Mouse (Mus musculus): ENCODE measurements around the gene Dlx6.

Gene Dlx6

GRCm38 (mm10) chr6:6877346-6877910 is 14.3 kb downstream of the Dlx6 start:
- no peak for DNase-seq (ENCODE audit: low spot score in 2 of 2)

- DNase-seq (ENCODE audit: low spot score in 2 of 2): no peak
Observed at GRCm38 (mm10) chr6:6877981-6878840, 15.1 kb downstream of the Dlx6 start.

GRCm38 (mm10) chr6:6878841-6879291 is 15.7 kb downstream of the Dlx6 start:
- DNase-seq (ENCODE audit: low spot score in 2 of 2): no peak

- DNase-seq (ENCODE audit: low spot score in 2 of 2): no peak
Observed at GRCm38 (mm10) chr6:6879371-6880325, 16.5 kb downstream of the Dlx6 start.

GRCm38 (mm10) chr6:6880361-6881114 is 17.4 kb downstream of the Dlx6 start:
- DNase-seq (ENCODE audit: low spot score in 2 of 2): no peak

- DNase-seq (ENCODE audit: low spot score in 2 of 2): no peak
Observed at GRCm38 (mm10) chr6:6881115-6881637, 18.0 kb downstream of the Dlx6 start.

GRCm38 (mm10) chr6:6881638-6882190 is 18.6 kb downstream of the Dlx6 start, which contains the start of gene Dlx5:
TSS of gene Dlx5 (minus strand) at chr6:6882085.
- peak in 1 of 2 experiments; percentile 64 for DNase-seq (ENCODE audit: low spot score in 2 of 2)

- DNase-seq (ENCODE audit: low spot score in 2 of 2): no peak
Observed at GRCm38 (mm10) chr6:6882266-6882797, 19.2 kb downstream of the Dlx6 start.

GRCm38 (mm10) chr6:6884897-6885296 is 21.8 kb downstream of the Dlx6 start:
- DNase-seq (ENCODE audit: low spot score in 2 of 2): no peak

- no peak for DNase-seq (ENCODE audit: low spot score in 2 of 2)
Observed at GRCm38 (mm10) chr6:6886225-6886624, 23.1 kb downstream of the Dlx6 start.

GRCm38 (mm10) chr6:6890047-6890446 is 26.9 kb downstream of the Dlx6 start:
- no peak for DNase-seq (ENCODE audit: low spot score in 2 of 2)

GRCm38 (mm10) chr6:6909586-6909985 is 46.5 kb downstream of the Dlx6 start:
- DNase-seq (ENCODE audit: low spot score in 2 of 2): no peak

GRCm38 (mm10) chr6:6914304-6914703 is 51.2 kb downstream of the Dlx6 start:
- no peak for DNase-seq (ENCODE audit: low spot score in 2 of 2)

- DNase-seq (ENCODE audit: low spot score in 2 of 2): peak in 1 of 2 experiments; percentile 43
Observed at GRCm38 (mm10) chr6:6914849-6915525, 51.9 kb downstream of the Dlx6 start.

GRCm38 (mm10) chr6:6915526-6915915 is 52.4 kb downstream of the Dlx6 start:
- DNase-seq (ENCODE audit: low spot score in 2 of 2): no peak

GRCm38 (mm10) chr6:6917334-6917733 is 54.2 kb downstream of the Dlx6 start:
- no peak for DNase-seq (ENCODE audit: low spot score in 2 of 2)

Measured in frontal cortex, postnatal 14 days (tissue).